Mouse (Mus musculus) CH12.LX (cell line): ENCODE measurements around the gene Ddo. TPM values are rescaled to one million over a fixed set of nuclear protein-coding genes. Genes with fewer than 3 reads are reported as not detected.

Experiments used
- DNase-seq: peaks from one replicate; pipeline ENCODE4 v3.0.0-alpha.2; 2013; ENCODE audit errors: extremely low read depth
- H3K27ac ChIP-seq: 2 replicates; pipeline ENCODE4 v1.5.1; 2012; ENCODE audit warnings: low read depth, mild to moderate bottlenecking, control low read depth, moderate library complexity; ENCODE audit not compliant: insufficient read depth
- H3K27me3 ChIP-seq: replicated peaks from 2 replicates; pipeline ENCODE3; 2012; ENCODE audit warnings: inconsistent platforms
- H3K36me3 ChIP-seq, 2 experiments: replicated peaks in 1 of 2; 2 replicates each; pipeline versions ENCODE3 to v1.6.1; 2012; ENCODE audit warnings: inconsistent platforms in 1 of 2, low read length in 1 of 2, mild to moderate bottlenecking in 1 of 2, mixed read lengths in 1 of 2, moderate library complexity in 1 of 2; ENCODE audit not compliant: control insufficient read depth in 1 of 2, insufficient read depth in 1 of 2
- H3K4me1 ChIP-seq, 2 experiments: 2 replicates each; pipeline ENCODE4 v1.6.1; 2012; ENCODE audit warnings: inconsistent platforms in 1 of 2, moderate library complexity in 1 of 2; ENCODE audit not compliant: insufficient read depth in 2 of 2, control insufficient read depth in 1 of 2
- H3K4me2 ChIP-seq: 2 replicates; pipeline ENCODE4 v1.6.1; 2012; ENCODE audit warnings: low read depth, mild to moderate bottlenecking, control low read depth; ENCODE audit not compliant: poor library complexity, insufficient read depth, severe bottlenecking
- H3K4me3 ChIP-seq, 3 experiments: fragments of 150-350 bp in 1 of 3; sonication (generic) in 1 of 3; replicated peaks in 1 of 3; 2 replicates each; pipeline versions ENCODE3 to v1.5.1; 2011 to 2012; ENCODE audit warnings: low read depth in 2 of 3, low read length in 2 of 3, mild to moderate bottlenecking in 2 of 3, moderate library complexity in 2 of 3, control low read depth in 1 of 3, improper control_type of control experiment in 1 of 3, inconsistent platforms in 1 of 3, mixed read lengths in 1 of 3; ENCODE audit not compliant: poor library complexity in 1 of 3
- H3K79me2 ChIP-seq: replicated peaks from 2 replicates; pipeline ENCODE4 v1.6.1; 2012; ENCODE audit warnings: mild to moderate bottlenecking, moderate library complexity; ENCODE audit not compliant: control insufficient read depth, poor library complexity, insufficient read depth, severe bottlenecking; ENCODE audit errors: extremely low read depth
- H3K9ac ChIP-seq: 2 replicates; pipeline ENCODE4 v1.6.1; 2012; ENCODE audit warnings: low read depth, mild to moderate bottlenecking, control low read depth, moderate library complexity; ENCODE audit not compliant: insufficient read depth
- H3K9me3 ChIP-seq: replicated peaks from 2 replicates; pipeline ENCODE3; 2012; ENCODE audit warnings: low read length, inconsistent platforms, mixed read lengths
- BHLHE40 ChIP-seq: IDR thresholded peaks from 2 replicates; pipeline ENCODE4 v1.6.1; 2011; ENCODE audit warnings: mild to moderate bottlenecking, low read depth, low read length, improper control_type of control experiment
- E2F4 ChIP-seq: IDR thresholded peaks from 2 replicates; pipeline ENCODE4 v1.6.1; 2011; ENCODE audit warnings: low read depth, low read length, improper control_type of control experiment; ENCODE audit not compliant: insufficient replicate concordance
- ELF1 ChIP-seq: IDR thresholded peaks from 2 replicates; pipeline ENCODE4 v1.6.1; 2014; ENCODE audit warnings: low read depth, mild to moderate bottlenecking, inconsistent platforms, low read length, improper control_type of control experiment
- IRF4 ChIP-seq: IDR thresholded peaks from 2 replicates; pipeline ENCODE4 v1.6.1; 2014; ENCODE audit warnings: low read depth, mild to moderate bottlenecking, inconsistent platforms, low read length, improper control_type of control experiment
- JUN ChIP-seq: IDR thresholded peaks from 2 replicates; pipeline ENCODE4 v1.6.1; 2011; ENCODE audit warnings: low read depth, mild to moderate bottlenecking, low read length, improper control_type of control experiment, moderate library complexity; ENCODE audit not compliant: insufficient read depth
- KAT2A ChIP-seq: IDR thresholded peaks from 2 replicates; pipeline ENCODE4 v1.6.1; 2012; ENCODE audit warnings: low read length, improper control_type of control experiment, inconsistent platforms; ENCODE audit not compliant: insufficient replicate concordance
- MAFK ChIP-seq: IDR thresholded peaks from 2 replicates; pipeline ENCODE4 v1.6.1; 2011; ENCODE audit warnings: low read length, improper control_type of control experiment; ENCODE audit not compliant: insufficient replicate concordance
- MXI1 ChIP-seq: IDR thresholded peaks from 2 replicates; pipeline ENCODE4 v1.6.1; 2011; ENCODE audit warnings: mild to moderate bottlenecking, low read depth, low read length, improper control_type of control experiment
- MYC ChIP-seq: IDR thresholded peaks from 2 replicates; pipeline ENCODE4 v1.6.1; 2011; ENCODE audit warnings: low read depth, mild to moderate bottlenecking, improper control_type of control experiment, low read length
- NELFE ChIP-seq: IDR thresholded peaks from 2 replicates; pipeline ENCODE4 v1.6.1; 2011; ENCODE audit warnings: low read depth, low read length, improper control_type of control experiment
- POLR2AphosphoS2 ChIP-seq: IDR thresholded peaks from 2 replicates; pipeline ENCODE4 v1.6.1; 2011; ENCODE audit warnings: low read depth, low read length, improper control_type of control experiment
- RAD21 ChIP-seq: IDR thresholded peaks from 2 replicates; pipeline ENCODE4 v1.6.1; 2011; ENCODE audit warnings: low read depth, mild to moderate bottlenecking, low read length, improper control_type of control experiment, moderate library complexity
- TBP ChIP-seq: conservative IDR thresholded peaks from 2 replicates; pipeline ENCODE4 v1.6.1; 2011; ENCODE audit warnings: low read depth, low read length, improper control_type of control experiment
- USF1 ChIP-seq: IDR thresholded peaks from 2 replicates; pipeline ENCODE4 v1.6.1; 2014; ENCODE audit warnings: low read depth, mild to moderate bottlenecking, inconsistent platforms, low read length, improper control_type of control experiment
- dilution Hi-C: fragments of 300-500 bp; cut with MboI; formaldehyde crosslinking; loops from 2 replicates; pipeline ENCODE4 v1.14.3; 2020; ENCODE audit warnings: low sequenced_read_pairs; ENCODE audit not compliant: extremely low pct_unique_long_range_greater_than_20kb, extremely low pct_ligation_motif_present
- in situ Hi-C: fragments of 300-500 bp; cut with MboI; formaldehyde crosslinking; loops from 3 replicates; pipeline ENCODE4 v1.14.3; 2019; ENCODE audit warnings: low sequenced_read_pairs, low pct_ligation_motif_present, low pct_unique_long_range_greater_than_20kb, mixed read lengths
- polyA plus RNA-seq: library from polyadenylated mRNA; unstranded; fragments of >175 nt; gene quantifications from 2 replicates; pipeline ENCODE4 v1.2.1, GENCODE M21; 2012; ENCODE audit warnings: low read depth; ENCODE audit not compliant: insufficient read length
- total RNA-seq, 2 experiments: library from RNA; depleted of rRNA; stranded (reverse); fragments of 300-350 nt in 1 of 2; fragments of >200 nt in 1 of 2; gene quantifications; 2 replicates each; pipeline ENCODE4 v1.2.3; 2012 to 2014

Gene Ddo
- total and polyA plus RNA-seq, 3 experiments = not detected

GRCm38 (mm10) chr10:40666943-40667342 is 37.1 kb downstream of the Ddo start:
- no peak overlapping the region for H3K27ac ChIP-seq
- no peak overlapping the region for H3K4me2 ChIP-seq

GRCm38 (mm10) chr10:40668640-40669039 is 38.8 kb downstream of the Ddo start:
- no peak overlapping the region for H3K4me3 ChIP-seq
- DNase-seq = peak; percentile 62

More at GRCm38 (mm10) chr10:40666943-40667342, 37.1 kb downstream of the Ddo start:
- H3K27me3 ChIP-seq = no peaks in the 10 kb centered on the region
- dilution Hi-C loops = no loop called here
- TF ChIP-seq NELFE (no peak), ELF1 (no peak), RAD21 (no peak), MYC (no peak), IRF4 (no peak), TBP (no peak), JUN (no peak), BHLHE40 (no peak), USF1 (no peak), KAT2A (no peak), MAFK (no peak), E2F4 (no peak), MXI1 (no peak)
- TF ChIP-seq, all 38 proteins: peak for 0
- H3K36me3 ChIP-seq = no peaks in the 10 kb centered on the region
- H3K9ac ChIP-seq = no peak overlapping the region
- no peak overlapping the region for H3K4me3 ChIP-seq
- in situ Hi-C loops = no loop called here
- peaks cover 4% of the 10 kb centered on the region for H3K9me3 ChIP-seq
- no peaks in the 10 kb centered on the region for H3K79me2 ChIP-seq
- no peak for DNase-seq
- H3K4me1 ChIP-seq = peaks cover 10 to 20% of the 10 kb centered on the region in 2 experiments; a peak in 3 of 4 replicates

More at GRCm38 (mm10) chr10:40668640-40669039, 38.8 kb downstream of the Ddo start:
- TF ChIP-seq POLR2AphosphoS2 = no peak
- TF ChIP-seq ELF1 = peak; percentile 72
- TF ChIP-seq KAT2A = no peak
- H3K4me1 ChIP-seq = peaks cover 10 to 20% of the 10 kb centered on the region in 2 experiments; a peak in 3 of 4 replicates
- peaks cover 4% of the 10 kb centered on the region for H3K9me3 ChIP-seq
- dilution Hi-C loops (no loop called here), in situ Hi-C loops (no loop called here)
- H3K27ac ChIP-seq = no peak overlapping the region
- H3K9ac ChIP-seq = no peak overlapping the region
- no peaks in the 10 kb centered on the region for H3K27me3 ChIP-seq
- H3K79me2 ChIP-seq = no peaks in the 10 kb centered on the region
- H3K4me2 ChIP-seq = no peak overlapping the region
- H3K36me3 ChIP-seq = no peaks in the 10 kb centered on the region
